Mouse (Mus musculus) midbrain, embryonic 11.5 days (tissue): Measurements from ENCODE around the gene Siae. TPM values are rescaled to one million over a fixed set of nuclear protein-coding genes. Genes with fewer than 3 reads are reported as not detected.

Source experiments
- ATAC-seq: fragments of 200-750 bp; cut with Nextera tagmentation; 2 replicates; pipeline ENCODE4 v1.8.0; 2017; ENCODE audit warnings: moderate TSS enrichment, moderate library complexity; ENCODE audit not compliant: low FRiP score
- DNase-seq: peaks from one replicate; pipeline ENCODE4 v3.0.0; 2015; ENCODE audit warnings: low spot score; ENCODE audit errors: missing footprints
- H3K27ac ChIP-seq: fragments of 300-500 bp; sonication (generic); 2 replicates; pipeline ENCODE4 v1.5.1; 2014; ENCODE audit warnings: low read depth, low read length
- H3K27me3 ChIP-seq: fragments of 300-500 bp; sonication (generic); 2 replicates; pipeline ENCODE4 v1.6.1; 2014; ENCODE audit warnings: mild to moderate bottlenecking, low read length, moderate library complexity, mixed read lengths; ENCODE audit not compliant: control insufficient read depth, insufficient read depth
- H3K36me3 ChIP-seq: fragments of 300-500 bp; sonication (generic); 2 replicates; pipeline ENCODE4 v1.6.1; 2014; ENCODE audit warnings: mild to moderate bottlenecking, low read length, moderate library complexity, mixed read lengths; ENCODE audit not compliant: control insufficient read depth, insufficient read depth
- H3K4me1 ChIP-seq: fragments of 300-500 bp; sonication (generic); 2 replicates; pipeline ENCODE4 v1.6.1; 2014; ENCODE audit warnings: low read length; ENCODE audit not compliant: control insufficient read depth, insufficient read depth
- H3K4me2 ChIP-seq: fragments of 300-500 bp; sonication (generic); 2 replicates; pipeline ENCODE4 v1.6.1; 2014; ENCODE audit warnings: mild to moderate bottlenecking, moderate library complexity
- H3K4me3 ChIP-seq: fragments of 300-500 bp; sonication (generic); 2 replicates; pipeline ENCODE4 v1.5.1; 2014; ENCODE audit warnings: low read depth, low read length
- H3K9ac ChIP-seq: fragments of 300-500 bp; sonication (generic); 2 replicates; pipeline ENCODE4 v1.6.1; 2014; ENCODE audit warnings: low read length
- H3K9me3 ChIP-seq: fragments of 300-500 bp; sonication (generic); 2 replicates; pipeline ENCODE4 v1.6.1; 2016; ENCODE audit warnings: low read length; ENCODE audit not compliant: control insufficient read depth
- WGBS: fragments of 180-500 bp; shearing (Covaris S2); extraction: QIAGEN DNeasy Blood & Tissue Kit; methylation state at CpG from one replicate; pipeline ENCODE4 v1.1.7; 2014; 5-methylcytosine and 5-hydroxymethylcytosine counted together
- polyA plus RNA-seq: library from polyadenylated mRNA; unstranded; fragments of >200 nt; fragmentation: Nextera tagmentation; extraction: Ambion mirVana; gene quantifications from 2 replicates; pipeline ENCODE4 v1.2.1, GENCODE M21; 2014

Gene Siae
- polyA plus RNA-seq, 1 experiment from 2014 or later = 7.7 TPM

DNA sequence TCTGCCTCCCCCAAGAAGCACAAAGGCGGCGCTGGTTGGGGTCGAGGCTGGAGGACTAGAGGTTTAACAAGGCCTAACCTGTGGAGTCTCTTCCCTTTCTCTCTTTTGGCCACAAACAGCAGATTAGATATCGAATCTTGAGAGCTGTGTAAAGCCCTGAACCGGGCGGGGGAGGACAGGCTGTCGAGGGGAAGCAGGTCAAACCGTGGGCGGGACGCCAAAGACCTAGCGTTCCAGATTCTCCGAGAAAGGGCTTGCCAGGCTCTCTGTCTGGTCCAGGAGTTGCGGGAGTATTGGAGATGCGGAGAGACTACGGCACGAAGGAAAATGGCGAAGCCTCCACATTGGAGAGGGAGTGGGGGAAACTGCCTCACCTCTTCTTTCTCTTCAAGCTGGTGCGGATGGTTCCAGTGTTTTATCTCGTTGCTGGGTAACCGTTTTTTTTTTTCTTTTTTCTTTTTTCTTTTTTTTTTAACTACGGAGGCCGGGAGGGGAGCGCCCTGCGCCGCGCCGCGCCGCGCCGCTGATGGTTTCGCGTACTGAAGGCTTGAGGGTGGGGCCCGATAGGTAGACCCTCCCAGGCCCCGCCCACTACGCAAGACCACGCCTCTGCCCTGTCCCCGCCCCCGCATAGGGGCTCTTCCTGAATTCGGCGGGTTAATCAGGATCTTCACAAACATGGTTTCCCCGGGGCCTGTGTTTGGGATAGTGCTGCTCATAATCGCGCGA lies 57.8 kb downstream of the Siae start, which contains the start of gene Spa17:
TSS of gene Spa17 (minus strand) at position 541 of the 729 bp plus-strand sequence.
- peak within 1 kb of the TSS; percentile 72 for H3K9ac ChIP-seq
- peaks cover 5% of the 10 kb centered on the region; the same call in 1 of the 2 replicates for H3K4me1 ChIP-seq
- WGBS = under 1% methylated on average over 45 of the region's 45 CpGs
- H3K27ac ChIP-seq = peak within 1 kb of the TSS; percentile 59
- peak within 1 kb of the TSS; percentile 59 for H3K4me3 ChIP-seq
- DNase-seq (peak; percentile 98), ATAC-seq (peak; percentile 96)
- no peaks in the 10 kb centered on the region for H3K9me3 ChIP-seq
- H3K27me3 ChIP-seq = no peaks in the 10 kb centered on the region; the same call in none of the 2 replicates
- peak within 1 kb of the TSS; percentile 54 for H3K4me2 ChIP-seq
- no peaks in the 10 kb centered on the region for H3K36me3 ChIP-seq

DNA sequence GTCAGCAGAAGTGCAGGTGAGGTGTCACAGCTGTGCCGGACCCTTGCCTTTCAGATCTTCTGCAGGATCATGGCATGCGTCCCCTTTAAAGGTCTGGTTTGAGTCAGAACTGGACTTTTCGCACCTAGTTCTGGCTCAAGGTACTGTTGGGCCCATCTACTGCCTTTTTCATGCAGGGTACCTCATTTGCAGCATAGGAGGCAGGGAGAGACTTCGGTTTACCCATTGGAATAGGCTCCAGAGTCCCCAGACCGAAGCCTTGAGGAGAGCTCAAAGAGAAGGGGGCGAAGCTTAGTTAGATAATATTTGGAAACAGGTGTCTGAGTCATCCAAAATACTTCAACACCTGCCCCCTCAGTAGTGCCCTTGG lies 58.4 kb downstream of the Siae start:
- Histone ChIP-seq H3K4me1 (peaks cover 5% of the 10 kb centered on the region; the same call in 1 of the 2 replicates), H3K9me3 (no peaks in the 10 kb centered on the region), H3K9ac (peak overlapping the region; percentile 72), H3K36me3 (no peaks in the 10 kb centered on the region), H3K4me3 (peak overlapping the region; percentile 59), H3K27me3 (no peaks in the 10 kb centered on the region; the same call in none of the 2 replicates), H3K27ac (no peak overlapping the region), H3K4me2 (peak overlapping the region; percentile 54)
- ATAC-seq (peak; percentile 62; the same call in 1 of the 2 replicates), DNase-seq (no peak)
- 23% methylated on average over 6 of the region's 6 CpGs for WGBS

DNA sequence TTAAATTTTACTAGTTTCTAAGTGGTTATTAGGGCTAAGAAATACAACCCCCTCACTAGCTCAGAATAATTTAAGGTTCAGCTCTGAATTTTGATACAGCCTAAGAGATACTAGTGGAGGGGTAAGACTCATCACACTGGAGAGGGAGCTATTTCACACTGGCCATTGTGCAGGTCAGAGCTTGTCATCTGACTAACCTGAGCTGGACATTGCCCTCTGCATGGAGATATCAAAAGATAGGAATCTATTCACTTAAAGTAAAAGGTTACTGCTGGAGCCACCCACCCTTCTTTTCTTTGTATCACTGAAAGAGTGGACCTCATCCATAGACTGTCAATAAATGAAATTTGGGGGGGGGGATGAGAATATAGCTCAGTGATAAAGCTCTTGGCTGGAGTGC lies 58.8 kb downstream of the Siae start:
- ATAC-seq (peak; percentile 5; the same call in 1 of the 2 replicates), DNase-seq (no peak)
- Histone ChIP-seq H3K4me1 (peaks cover 5% of the 10 kb centered on the region; the same call in 1 of the 2 replicates), H3K9me3 (no peaks in the 10 kb centered on the region), H3K36me3 (no peaks in the 10 kb centered on the region), H3K27ac (no peak overlapping the region), H3K9ac (peak overlapping the region; percentile 72; the same call in 1 of the 2 replicates), H3K27me3 (no peaks in the 10 kb centered on the region; the same call in none of the 2 replicates), H3K4me3 (no peak overlapping the region; the same call in 1 of the 2 replicates), H3K4me2 (peak overlapping the region; percentile 54)

DNA sequence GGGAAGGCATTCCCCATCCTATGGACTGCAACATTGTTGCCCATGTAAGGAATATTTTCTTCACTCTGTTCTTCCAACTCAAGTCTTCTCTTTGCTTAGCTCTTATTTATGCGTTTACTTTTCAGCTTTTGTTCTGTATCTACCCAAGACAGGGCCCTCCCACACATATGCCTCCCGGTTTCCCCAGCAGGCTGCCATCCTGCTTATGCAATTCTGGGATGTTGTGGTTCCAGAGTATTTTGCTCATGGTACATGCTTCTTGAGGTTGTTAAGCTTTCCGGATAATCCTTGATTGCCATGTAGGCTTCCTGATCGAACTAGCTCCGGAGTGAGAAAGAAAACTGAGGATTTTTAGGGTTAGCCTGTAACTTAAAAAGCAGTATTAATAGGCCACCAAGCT lies 59.7 kb downstream of the Siae start:
- Histone ChIP-seq H3K36me3 (no peaks in the 10 kb centered on the region), H3K27me3 (no peaks in the 10 kb centered on the region; the same call in none of the 2 replicates), H3K4me1 (peaks cover 5% of the 10 kb centered on the region; the same call in 1 of the 2 replicates), H3K27ac (no peak overlapping the region), H3K9ac (no peak overlapping the region), H3K4me3 (no peak overlapping the region), H3K9me3 (no peaks in the 10 kb centered on the region), H3K4me2 (no peak overlapping the region)
- 71% methylated on average over 5 of the region's 5 CpGs for WGBS
- ATAC-seq (no peak), DNase-seq (no peak)

- WGBS = 73% methylated on average over 2 of the region's 2 CpGs
- ATAC-seq (no peak), DNase-seq (no peak)
- Histone ChIP-seq H3K27ac (no peak overlapping the region), H3K4me2 (no peak overlapping the region), H3K4me1 (peaks cover 5% of the 10 kb centered on the region; the same call in 1 of the 2 replicates), H3K36me3 (no peaks in the 10 kb centered on the region), H3K27me3 (no peaks in the 10 kb centered on the region; the same call in none of the 2 replicates), H3K9me3 (no peaks in the 10 kb centered on the region), H3K9ac (no peak overlapping the region), H3K4me3 (no peak overlapping the region)
These were observed 61.3 kb downstream of the Siae start for GRCm38 (mm10) chr9:37616770-37617169.

DNA sequence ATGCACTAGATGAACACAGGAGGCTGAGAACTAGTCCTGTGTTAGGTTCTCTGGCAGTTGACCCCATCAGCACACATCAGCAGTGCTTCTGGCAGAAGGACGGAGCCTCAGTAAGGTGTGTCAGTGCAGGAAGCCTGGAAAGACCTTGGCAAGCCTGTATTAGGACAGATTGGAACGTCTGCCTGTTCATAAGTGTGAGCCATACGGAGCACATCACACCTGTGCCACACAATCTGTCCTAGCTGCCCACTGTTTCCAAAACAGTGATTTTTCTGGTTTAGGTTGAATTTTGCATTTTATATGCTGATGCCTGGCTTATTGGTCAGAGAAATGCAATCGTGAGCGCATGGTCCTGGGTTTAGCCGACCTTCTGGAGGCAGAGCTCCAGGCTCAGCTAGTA lies 65.8 kb downstream of the Siae start:
- Histone ChIP-seq H3K4me3 (no peak overlapping the region), H3K27ac (no peak overlapping the region), H3K36me3 (no peaks in the 10 kb centered on the region), H3K4me1 (peaks cover 11% of the 10 kb centered on the region; the same call in 1 of the 2 replicates), H3K9me3 (no peaks in the 10 kb centered on the region), H3K4me2 (no peak overlapping the region), H3K9ac (no peak overlapping the region), H3K27me3 (no peaks in the 10 kb centered on the region)
- ATAC-seq = no peak
- 86% methylated on average over 6 of the region's 6 CpGs for WGBS
- DNase-seq = peak; percentile 10

DNA sequence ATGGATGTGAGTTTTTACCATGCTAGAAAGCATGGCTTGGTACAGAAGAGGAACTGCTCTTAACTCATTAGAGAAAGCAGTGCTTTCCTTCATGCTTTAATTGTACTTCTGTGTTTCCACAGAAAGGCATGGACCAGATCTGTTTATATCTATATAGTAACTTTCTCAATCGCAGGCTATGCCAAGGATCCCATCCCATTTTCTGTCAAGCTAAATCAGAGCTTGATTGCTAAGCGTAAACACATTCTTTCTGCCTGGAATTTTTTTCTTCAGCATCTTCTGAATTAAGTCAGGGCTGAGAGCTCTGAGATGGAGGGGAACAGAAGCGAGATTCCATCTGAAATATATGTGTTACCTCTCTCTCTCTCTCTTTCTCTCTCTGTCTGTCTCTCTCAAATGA lies 68.5 kb downstream of the Siae start:
- 89% methylated on average over 3 of the region's 3 CpGs for WGBS
- Histone ChIP-seq H3K4me2 (no peak overlapping the region), H3K4me3 (no peak overlapping the region), H3K4me1 (peaks cover 12% of the 10 kb centered on the region; the same call in 1 of the 2 replicates), H3K27me3 (no peaks in the 10 kb centered on the region), H3K27ac (no peak overlapping the region), H3K9ac (no peak overlapping the region), H3K36me3 (no peaks in the 10 kb centered on the region), H3K9me3 (no peaks in the 10 kb centered on the region)
- ATAC-seq (no peak), DNase-seq (no peak)

DNA sequence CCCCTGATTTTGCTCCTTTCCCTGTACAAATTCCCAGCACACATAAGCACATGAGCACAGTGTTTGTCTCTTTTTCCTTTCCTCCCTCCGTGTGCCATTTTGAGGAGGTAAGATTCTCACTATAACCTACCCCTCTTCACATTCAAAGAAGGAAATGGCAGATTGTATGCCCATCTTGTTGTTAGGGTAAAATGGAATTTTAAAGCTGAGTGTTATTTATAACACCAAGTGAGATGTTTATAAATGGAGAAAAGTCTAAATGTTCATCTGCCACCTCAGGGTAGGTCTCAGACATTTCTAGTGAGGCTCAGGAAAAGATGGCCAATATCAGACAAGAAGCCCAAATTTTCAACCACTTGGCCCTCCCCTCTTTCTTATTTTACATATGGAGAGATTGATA lies 69.0 kb downstream of the Siae start:
- H3K9me3 ChIP-seq = no peaks in the 10 kb centered on the region
- H3K27me3 ChIP-seq = no peaks in the 10 kb centered on the region
- peaks cover 12% of the 10 kb centered on the region; the same call in 1 of the 2 replicates for H3K4me1 ChIP-seq
- H3K4me2 ChIP-seq = no peak overlapping the region
- no peak overlapping the region for H3K27ac ChIP-seq
- 88% methylated on average over 1 of the region's 1 CpGs for WGBS
- H3K4me3 ChIP-seq = no peak overlapping the region
- ATAC-seq (no peak), DNase-seq (no peak)
- H3K9ac ChIP-seq = no peak overlapping the region
- no peaks in the 10 kb centered on the region for H3K36me3 ChIP-seq

GRCm38 (mm10) chr9:37625129-37625528 lies 69.6 kb downstream of the Siae start:
- Histone ChIP-seq H3K27ac (peak overlapping the region; percentile 30), H3K4me1 (peaks cover 12% of the 10 kb centered on the region; the same call in 1 of the 2 replicates), H3K9ac (no peak overlapping the region), H3K27me3 (no peaks in the 10 kb centered on the region), H3K9me3 (no peaks in the 10 kb centered on the region), H3K4me3 (no peak overlapping the region), H3K4me2 (no peak overlapping the region), H3K36me3 (no peaks in the 10 kb centered on the region)
- DNase-seq (no peak), ATAC-seq (peak; percentile 58)
- WGBS = 52% methylated on average over 3 of the region's 3 CpGs
